Mouse (Mus musculus) lung, postnatal 0 days (tissue): Measurements from ENCODE around the gene Fscn3.

Source experiments
- CTCF ChIP-seq: IDR thresholded peaks from 2 replicates; pipeline ENCODE4 v1.5.1; 2016; ENCODE audit warnings: antibody characterized with exemption, mild to moderate bottlenecking
- EP300 ChIP-seq: IDR thresholded peaks from 2 replicates; pipeline ENCODE4 v1.6.1; 2016; ENCODE audit warnings: antibody characterized with exemption, mild to moderate bottlenecking, control low read depth

- no peak for TF ChIP-seq CTCF
- TF ChIP-seq EP300 = no peak
Measured at GRCm38 (mm10) chr6:28419673-28420072, 7.9 kb upstream of the Fscn3 start.
